Mouse (Mus musculus): ENCODE data around the gene Abca13. TPM values are rescaled to one million over a fixed set of nuclear protein-coding genes. Genes with fewer than 3 reads are reported as not detected.

Abca13 gene
- total and polyA plus RNA-seq, 3 experiments, result under 0.01 to 0.03 (median 0.03) TPM

GRCm38 (mm10) chr11:9574894-9575293 is 383.2 kb downstream of the Abca13 start:
- in situ Hi-C loops (cut with MboI; ENCODE audit: low pct_ligation_motif_present, low pct_unique_long_range_greater_than_20kb, low sequenced_read_pairs) (no loop called here), dilution Hi-C loops (cut with MboI; ENCODE audit: extremely low pct_ligation_motif_present, extremely low pct_unique_long_range_greater_than_20kb, low sequenced_read_pairs) (no loop called here)
- Histone ChIP-seq H3K9me3 (replicated peaks; ENCODE audit: low read length) (peaks cover 33% of the 10 kb centered on the region), H3K4me3 (replicated peaks in 1 of 3; ENCODE audit: low read depth in 2 of 3, low read length in 2 of 3, poor library complexity in 1 of 3) (no peak overlapping the region), H3K27ac (ENCODE audit: insufficient read depth, low read depth) (no peak overlapping the region), H3K4me1 (ENCODE audit: control insufficient read depth in 1 of 2, insufficient read depth in 2 of 2) (no peaks in the 10 kb centered on the region), H3K27me3 (replicated peaks) (no peaks in the 10 kb centered on the region), H3K79me2 (replicated peaks; ENCODE audit: control insufficient read depth, extremely low read depth, insufficient read depth, poor library complexity, severe bottlenecking) (no peaks in the 10 kb centered on the region), H3K9ac (ENCODE audit: insufficient read depth, low read depth) (no peak overlapping the region), H3K36me3 (replicated peaks in 1 of 2; ENCODE audit: control insufficient read depth in 1 of 2, insufficient read depth in 1 of 2, low read length in 1 of 2) (no peaks in the 10 kb centered on the region), H3K4me2 (ENCODE audit: insufficient read depth, low read depth, poor library complexity, severe bottlenecking) (no peak overlapping the region)
- DNase-seq (ENCODE audit: extremely low read depth), result no peak
- TF ChIP-seq TBP (conservative IDR thresholded peaks at IDR 0.05; ENCODE audit: low read depth, low read length) (no peak), NRF1 (IDR thresholded peaks at IDR 0.05; ENCODE audit: low read depth, low read length) (no peak), RAD21 (IDR thresholded peaks at IDR 0.05; ENCODE audit: low read depth, low read length) (no peak), UBTF (IDR thresholded peaks at IDR 0.05; ENCODE audit: low read depth, low read length) (no peak), CHD2 (IDR thresholded peaks at IDR 0.05; ENCODE audit: low read length) (no peak), MAZ (IDR thresholded peaks at IDR 0.05; ENCODE audit: low read depth, low read length) (no peak), MXI1 (IDR thresholded peaks at IDR 0.05; ENCODE audit: low read depth, low read length) (no peak), CHD1 (IDR thresholded peaks at IDR 0.05; ENCODE audit: low read depth, low read length) (no peak), POLR2AphosphoS2 (IDR thresholded peaks at IDR 0.05; ENCODE audit: low read depth, low read length) (no peak), EP300 (IDR thresholded peaks at IDR 0.05; ENCODE audit: low read length) (no peak), USF2 (conservative IDR thresholded peaks at IDR 0.05; ENCODE audit: low read depth, low read length) (no peak), SIN3A (IDR thresholded peaks at IDR 0.05; ENCODE audit: low read length) (no peak), JUN (IDR thresholded peaks at IDR 0.05; ENCODE audit: insufficient read depth, low read depth, low read length) (no peak), ELF1 (IDR thresholded peaks at IDR 0.05; ENCODE audit: low read depth, low read length) (no peak), CTCF (conservative IDR thresholded peaks at IDR 0.05 in 1 of 2, IDR thresholded peaks at IDR 0.05 in 1 of 2; ENCODE audit: low read depth in 2 of 2, low read length in 2 of 2) (no peak), HCFC1 (IDR thresholded peaks at IDR 0.05; ENCODE audit: low read depth, low read length) (no peak)

GRCm38 (mm10) chr11:9591757-9592316 is 400.1 kb downstream of the Abca13 start:
- Histone ChIP-seq H3K27ac (ENCODE audit: insufficient read depth, low read depth) (no peak overlapping the region), H3K4me2 (ENCODE audit: insufficient read depth, low read depth, poor library complexity, severe bottlenecking) (no peak overlapping the region), H3K79me2 (replicated peaks; ENCODE audit: control insufficient read depth, extremely low read depth, insufficient read depth, poor library complexity, severe bottlenecking) (no peaks in the 10 kb centered on the region), H3K9me3 (replicated peaks; ENCODE audit: low read length) (peaks cover 22% of the 10 kb centered on the region), H3K27me3 (replicated peaks) (no peaks in the 10 kb centered on the region), H3K4me3 (replicated peaks in 1 of 3; ENCODE audit: low read depth in 2 of 3, low read length in 2 of 3, poor library complexity in 1 of 3) (no peak overlapping the region), H3K4me1 (ENCODE audit: control insufficient read depth in 1 of 2, insufficient read depth in 2 of 2) (no peaks in the 10 kb centered on the region), H3K9ac (ENCODE audit: insufficient read depth, low read depth) (no peak overlapping the region), H3K36me3 (replicated peaks in 1 of 2; ENCODE audit: control insufficient read depth in 1 of 2, insufficient read depth in 1 of 2, low read length in 1 of 2) (no peaks in the 10 kb centered on the region)
- no peak for DNase-seq (ENCODE audit: extremely low read depth)
- dilution Hi-C loops (cut with MboI; ENCODE audit: extremely low pct_ligation_motif_present, extremely low pct_unique_long_range_greater_than_20kb, low sequenced_read_pairs) (no loop called here), in situ Hi-C loops (cut with MboI; ENCODE audit: low pct_ligation_motif_present, low pct_unique_long_range_greater_than_20kb, low sequenced_read_pairs) (no loop called here)
- no peak for TF ChIP-seq ZC3H11A (IDR thresholded peaks at IDR 0.05; ENCODE audit: low read depth, low read length)
- no peak for TF ChIP-seq ZMIZ1 (IDR thresholded peaks at IDR 0.05; ENCODE audit: low read depth, low read length)
- no peak for TF ChIP-seq MAZ (IDR thresholded peaks at IDR 0.05; ENCODE audit: low read depth, low read length)
- TF ChIP-seq MYC (IDR thresholded peaks at IDR 0.05; ENCODE audit: low read depth, low read length), result no peak
- TF ChIP-seq ELF1 (IDR thresholded peaks at IDR 0.05; ENCODE audit: low read depth, low read length), result no peak

Data from CH12.LX (cell line).